Mouse (Mus musculus) C2C12 (cell line): ENCODE data around the gene Evpl. TPM values are rescaled to one million over a fixed set of nuclear protein-coding genes. Genes with fewer than 3 reads are reported as not detected.

Experiments
- H3K27me3 ChIP-seq: one replicate; pipeline ENCODE4 v1.6.1; 2011; ENCODE audit not compliant: control insufficient read depth, insufficient read depth, insufficient read length
- H3K36me3 ChIP-seq: one replicate; pipeline ENCODE4 v1.6.1; 2011; ENCODE audit not compliant: control insufficient read depth, insufficient read depth
- H3K4me3 ChIP-seq: one replicate; pipeline ENCODE4 v1.5.1; 2011; ENCODE audit warnings: mild to moderate bottlenecking, control low read depth; ENCODE audit not compliant: poor library complexity, insufficient read depth, severe bottlenecking
- H3K79me2 ChIP-seq: one replicate; pipeline ENCODE4 v1.6.1; 2011; ENCODE audit not compliant: control insufficient read depth, insufficient read depth
- H3K79me3 ChIP-seq: one replicate; pipeline ENCODE4 v1.6.1; 2011; ENCODE audit warnings: low read depth, control low read depth
- H3ac ChIP-seq: one replicate; pipeline ENCODE3; 2011; ENCODE audit warnings: low read depth; ENCODE audit not compliant: control insufficient read depth, insufficient read length
- CEBPB ChIP-seq: IDR thresholded peaks from one replicate; pipeline ENCODE4 v1.6.1; 2011; ENCODE audit warnings: low read depth, mild to moderate bottlenecking, control low read depth, moderate library complexity
- CTCF ChIP-seq: IDR thresholded peaks from one replicate; pipeline ENCODE4 v1.5.1; 2011; ENCODE audit not compliant: control insufficient read depth, insufficient read depth, insufficient read length
- FOSL1 ChIP-seq: IDR thresholded peaks from one replicate; pipeline ENCODE4 v1.8.0; 2011; ENCODE audit warnings: mild to moderate bottlenecking, low read length; ENCODE audit not compliant: poor library complexity, insufficient read depth, severe bottlenecking
- MAX ChIP-seq: IDR thresholded peaks from one replicate; pipeline ENCODE4 v1.6.1; 2011; ENCODE audit warnings: mild to moderate bottlenecking, control low read depth
- MYOD1 ChIP-seq: IDR thresholded peaks from one replicate; pipeline ENCODE4 v1.6.1; 2011; ENCODE audit warnings: low read depth; ENCODE audit not compliant: control insufficient read depth, insufficient read length
- MYOG ChIP-seq: IDR thresholded peaks from one replicate; pipeline ENCODE4 v1.6.1; 2011; ENCODE audit not compliant: control insufficient read depth, insufficient read length; ENCODE audit errors: extremely low read depth
- USF1 ChIP-seq: IDR thresholded peaks from one replicate; pipeline ENCODE4 v1.6.1; 2011; ENCODE audit warnings: low read depth, mild to moderate bottlenecking, control low read depth, moderate library complexity
- polyA plus RNA-seq: library from polyadenylated mRNA; unstranded; fragments of >200 nt; fragmentation: generic; extraction: Trizol; gene quantifications from one replicate; pipeline ENCODE4 v1.2.1, GENCODE M21; 2012; ENCODE audit warnings: missing spikeins

The Evpl gene
- polyA plus RNA-seq, 1 experiment: 0.13 TPM

DNA sequence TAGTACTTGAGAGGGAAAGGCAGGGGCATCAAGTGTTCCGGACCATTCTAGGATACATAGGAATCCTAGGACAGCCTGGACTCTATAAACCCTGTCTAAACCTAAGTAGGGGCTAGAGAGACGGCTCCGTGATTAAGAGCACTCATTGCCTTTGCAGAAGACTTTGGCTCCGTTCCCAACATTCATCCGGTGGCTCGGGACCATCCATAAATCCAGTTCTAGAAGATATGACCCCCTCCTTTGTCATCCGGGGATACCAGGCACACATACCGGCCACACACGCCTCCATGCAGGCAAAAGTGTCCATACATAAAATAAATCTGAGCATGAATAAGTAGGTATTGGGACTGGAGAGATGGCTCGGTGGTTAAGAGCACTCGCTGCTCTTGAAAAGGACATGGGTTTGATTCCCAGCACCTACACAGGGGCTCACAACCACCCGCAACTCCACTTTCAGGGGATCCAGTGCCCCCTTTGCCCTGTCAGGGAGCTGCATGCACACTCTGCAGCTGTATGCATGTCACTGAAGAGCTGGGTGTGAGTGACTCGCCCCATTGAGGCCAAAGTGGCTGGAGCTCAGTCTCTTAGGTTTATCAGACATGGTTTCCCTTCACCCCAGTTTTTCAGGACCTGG lies 23.9 kb downstream of the Evpl start:
- Histone ChIP-seq H3K79me3 (no peaks in the 10 kb centered on the region), H3K36me3 (no peaks in the 10 kb centered on the region), H3K27me3 (no peaks in the 10 kb centered on the region), H3K79me2 (no peaks in the 10 kb centered on the region), H3K4me3 (no peak overlapping the region), H3ac (no peak overlapping the region)
- TF ChIP-seq MAX (no peak), MYOG (no peak), MYOD1 (no peak), FOSL1 (no peak), USF1 (no peak), CTCF (no peak), CEBPB (no peak)

- TF ChIP-seq MYOD1: no peak
- no peak for TF ChIP-seq MYOG
- no peak for TF ChIP-seq MAX
- TF ChIP-seq USF1: no peak
- no peak for TF ChIP-seq FOSL1
- Histone ChIP-seq H3K27me3 (no peaks in the 10 kb centered on the region), H3K36me3 (no peaks in the 10 kb centered on the region), H3K79me2 (no peaks in the 10 kb centered on the region), H3K79me3 (no peaks in the 10 kb centered on the region), H3K4me3 (no peak overlapping the region), H3ac (no peak overlapping the region)
Observed at GRCm38 (mm10) chr11:116212847-116213246, 25.0 kb downstream of the Evpl start.

GRCm38 (mm10) chr11:116210696-116211095 lies 27.2 kb downstream of the Evpl start:
- no peak overlapping the region for H3K4me3 ChIP-seq
- H3K79me3 ChIP-seq: no peaks in the 10 kb centered on the region
- TF ChIP-seq MAX: no peak
- no peak for TF ChIP-seq FOSL1
- TF ChIP-seq CTCF: no peak
- TF ChIP-seq USF1: no peak

DNA sequence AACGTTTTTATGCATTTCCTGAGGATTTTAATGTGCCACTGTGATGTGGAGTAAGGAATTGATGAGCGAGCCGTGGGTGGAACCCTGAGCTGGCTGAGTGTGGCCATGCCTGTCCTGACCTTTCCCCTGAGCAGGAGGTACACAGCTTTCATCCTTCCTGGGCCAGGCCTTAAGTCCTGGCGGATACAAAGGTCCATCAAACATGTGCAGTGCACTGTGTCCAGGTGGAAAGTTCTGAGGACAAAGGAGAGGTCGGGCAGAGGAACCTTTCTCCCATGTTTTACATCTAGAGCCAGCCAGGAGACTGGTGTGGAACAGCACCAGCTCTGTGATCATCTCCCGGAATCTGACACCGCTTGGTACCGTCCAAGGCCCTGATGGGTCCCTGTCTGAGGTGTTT lies 28.6 kb downstream of the Evpl start:
- no peak overlapping the region for H3K4me3 ChIP-seq
- no peaks in the 10 kb centered on the region for H3K79me2 ChIP-seq
- H3K36me3 ChIP-seq: peaks cover 23% of the 10 kb centered on the region
- no peak for TF ChIP-seq MYOD1
- no peak for TF ChIP-seq CTCF
- no peak overlapping the region for H3ac ChIP-seq
- H3K79me3 ChIP-seq: no peaks in the 10 kb centered on the region
- no peaks in the 10 kb centered on the region for H3K27me3 ChIP-seq

More at GRCm38 (mm10) chr11:116210696-116211095, 27.2 kb downstream of the Evpl start:
- H3K79me2 ChIP-seq: no peaks in the 10 kb centered on the region
- no peak overlapping the region for H3ac ChIP-seq
- peaks cover 18% of the 10 kb centered on the region for H3K36me3 ChIP-seq
- no peaks in the 10 kb centered on the region for H3K27me3 ChIP-seq

GRCm38 (mm10) chr11:116208660-116209059 lies 29.2 kb downstream of the Evpl start:
- Histone ChIP-seq H3ac (no peak overlapping the region), H3K79me3 (no peaks in the 10 kb centered on the region), H3K36me3 (peaks cover 23% of the 10 kb centered on the region), H3K79me2 (no peaks in the 10 kb centered on the region), H3K27me3 (no peaks in the 10 kb centered on the region), H3K4me3 (no peak overlapping the region)
- TF ChIP-seq FOSL1: no peak

GRCm38 (mm10) chr11:116206678-116207077 lies 31.2 kb downstream of the Evpl start:
- Histone ChIP-seq H3K27me3 (no peaks in the 10 kb centered on the region), H3K36me3 (peaks cover 23% of the 10 kb centered on the region), H3ac (no peak overlapping the region), H3K4me3 (no peak overlapping the region), H3K79me3 (no peaks in the 10 kb centered on the region), H3K79me2 (no peaks in the 10 kb centered on the region)
- TF ChIP-seq FOSL1: no peak
- no peak for TF ChIP-seq USF1
